Mouse (Mus musculus): ENCODE data around the gene Vmn1r52.
"Not testable (repeated sequence)": the region's sequence is repeated elsewhere in the genome, so short reads cannot be mapped to it uniquely, and the experiment has no call there.

Vmn1r52 gene

GRCm38 (mm10) chr6:90174508-90174907 lies at the start of gene Vmn1r52:
Vmn1r52 (plus strand) TSS chr6:90174808.
- no peak for DNase-seq

DNA sequence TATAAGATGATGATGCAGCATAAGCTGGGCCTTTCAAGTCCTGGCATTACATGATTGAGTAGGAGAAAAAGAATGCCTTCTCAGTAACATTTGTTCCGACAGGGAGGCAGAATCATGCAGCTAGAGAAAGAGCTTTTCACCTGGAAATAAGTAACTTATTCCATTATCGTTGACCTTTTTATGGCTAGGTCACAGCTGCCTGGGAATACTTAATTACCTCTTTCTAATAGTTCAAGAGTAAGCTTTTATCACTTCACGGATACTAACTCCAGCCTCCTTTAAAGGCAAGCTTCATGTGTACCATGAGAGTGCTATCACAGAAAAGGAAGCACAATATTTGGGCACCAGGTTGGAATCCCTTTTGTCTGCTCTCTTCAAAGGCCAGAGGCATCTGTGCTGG lies 14.5 kb upstream of the Vmn1r52 start:
- DNase-seq, result no peak

- DNase-seq, result not testable (repeated sequence)
Measured at GRCm38 (mm10) chr6:90202493-90202892, 27.9 kb downstream of the Vmn1r52 start, which contains the start of gene V1ra8. V1ra8 (plus strand) TSS chr6:90202793.

DNA sequence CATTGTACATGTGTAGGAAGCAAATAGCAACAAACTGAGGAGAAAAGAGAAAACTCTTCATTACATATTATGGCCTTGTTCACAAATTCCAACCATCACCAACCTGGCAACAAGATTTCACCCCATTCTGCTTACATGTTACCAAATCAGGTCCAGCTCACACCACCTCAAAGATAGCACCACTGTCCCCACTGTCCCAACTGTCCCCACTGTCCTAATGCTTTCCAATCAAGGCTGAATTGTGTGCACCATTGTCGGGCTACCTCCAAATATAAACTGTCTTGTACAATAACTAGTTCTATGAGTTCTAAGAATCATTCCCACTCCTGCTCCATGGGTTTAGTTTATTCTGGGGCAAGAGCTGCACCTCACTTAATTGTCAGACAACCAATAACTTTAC lies 49.7 kb downstream of the Vmn1r52 start, which contains the start of gene Vmn1r53:
Gene Vmn1r53, minus strand, starts transcription at position 101 of the 400 bp plus-strand sequence.
- no peak for DNase-seq

Data from lung, postnatal 14 days (tissue).